Mouse (Mus musculus) thymus, adult 2 months (tissue): ENCODE data around the gene Atic.

Source experiments
- CTCF ChIP-seq: fragments of 200-500 bp; IDR thresholded peaks from 2 replicates; pipeline ENCODE4 v1.5.1; 2012; ENCODE audit warnings: mild to moderate bottlenecking, control low read depth, low read length, moderate library complexity, borderline replicate concordance; ENCODE audit not compliant: control insufficient read depth, poor library complexity, insufficient read depth; ENCODE audit errors: extremely low read depth
- POLR2A ChIP-seq: fragments of 200-500 bp; IDR thresholded peaks from 2 replicates; pipeline ENCODE4 v1.6.1; 2012; ENCODE audit warnings: mild to moderate bottlenecking, low read length, control low read depth, moderate library complexity; ENCODE audit not compliant: control insufficient read depth, poor library complexity, insufficient read depth; ENCODE audit errors: extremely low read depth

DNA sequence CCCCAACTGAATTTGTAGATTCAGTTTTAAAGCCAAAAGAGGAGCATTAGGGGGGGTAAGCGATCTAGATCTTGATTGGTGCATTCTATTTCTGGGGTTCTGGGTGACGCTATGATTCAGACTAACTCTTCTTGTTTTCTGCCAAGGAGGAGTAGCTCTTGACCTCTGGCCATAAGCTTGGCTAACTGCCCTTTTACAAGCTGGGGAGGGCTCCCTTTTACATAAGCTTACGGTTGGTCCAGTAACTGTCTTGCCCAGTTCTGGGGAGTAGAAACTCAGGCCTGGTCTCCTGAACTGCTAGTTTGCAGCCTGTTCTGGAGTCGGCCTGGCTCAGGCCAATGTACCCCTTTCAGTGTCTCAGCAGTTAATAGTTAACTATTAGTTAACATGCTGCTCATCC lies 41.9 kb upstream of the Atic start:
- TF ChIP-seq CTCF: no peak
- no peak for TF ChIP-seq POLR2A
